Mouse (Mus musculus) limb, embryonic 12.5 days (tissue): Measurements from ENCODE around the gene Zfp473. TPM values are rescaled to one million over a fixed set of nuclear protein-coding genes. Genes with fewer than 3 reads are reported as not detected.
"Not testable (repeated sequence)": the region's sequence is repeated elsewhere in the genome, so short reads cannot be mapped to it uniquely, and the experiment has no call there.

Source experiments
- ATAC-seq: fragments of 200-750 bp; cut with Nextera tagmentation; 2 replicates; pipeline ENCODE4 v1.8.0; 2017; ENCODE audit warnings: low read depth, moderate TSS enrichment; ENCODE audit not compliant: insufficient number of reproducible peaks, insufficient read depth, low FRiP score, low TSS enrichment
- H3K27ac ChIP-seq: fragments of 300-500 bp; sonication (generic); 2 replicates; pipeline ENCODE4 v1.5.1; 2016; ENCODE audit warnings: mild to moderate bottlenecking, moderate library complexity
- H3K27me3 ChIP-seq: fragments of 300-500 bp; sonication (generic); 2 replicates; pipeline ENCODE4 v1.6.1; 2016; ENCODE audit warnings: mild to moderate bottlenecking, moderate library complexity
- H3K36me3 ChIP-seq: fragments of 300-500 bp; sonication (generic); 2 replicates; pipeline ENCODE4 v1.6.1; 2016; ENCODE audit warnings: mild to moderate bottlenecking, moderate library complexity
- H3K4me1 ChIP-seq: fragments of 300-500 bp; sonication (generic); replicated peaks from 2 replicates; pipeline ENCODE4 v1.6.1; 2016
- H3K4me2 ChIP-seq: fragments of 300-500 bp; sonication (generic); 2 replicates; pipeline ENCODE4 v1.6.1; 2016; ENCODE audit warnings: mild to moderate bottlenecking, moderate library complexity
- H3K4me3 ChIP-seq: fragments of 300-500 bp; sonication (generic); replicated peaks from 2 replicates; pipeline ENCODE4 v1.5.1; 2016; ENCODE audit warnings: mild to moderate bottlenecking
- H3K9ac ChIP-seq: fragments of 300-500 bp; sonication (generic); replicated peaks from 2 replicates; pipeline ENCODE4 v1.6.1; 2016; ENCODE audit warnings: mild to moderate bottlenecking, moderate library complexity
- H3K9me3 ChIP-seq: fragments of 300-500 bp; sonication (generic); 2 replicates; pipeline ENCODE4 v1.6.1; 2016; ENCODE audit warnings: mild to moderate bottlenecking, moderate library complexity
- WGBS: fragments of 180-500 bp; shearing (Covaris S2); methylation state at CpG from one replicate; pipeline ENCODE4 v1.1.7; 2016; 5-methylcytosine and 5-hydroxymethylcytosine counted together
- polyA plus RNA-seq: library from polyadenylated mRNA; unstranded; fragments of >200 nt; fragmentation: Nextera tagmentation; extraction: Ambion mirVana; gene quantifications from 2 replicates; pipeline ENCODE4 v1.2.1, GENCODE M21; 2016

The Zfp473 gene
- polyA plus RNA-seq = 2.6 and 3.3 TPM in 2 replicates

- H3K4me3 ChIP-seq, H3K4me2 ChIP-seq, ATAC-seq, H3K9me3 ChIP-seq, H3K9ac ChIP-seq, H3K27ac ChIP-seq, H3K27me3 ChIP-seq: not testable (repeated sequence)
- 76% methylated on average over 1 of the region's 1 CpGs for WGBS
- H3K4me1 ChIP-seq = peaks cover 18% of the 10 kb centered on the region
- peaks cover 40% of the 10 kb centered on the region for H3K36me3 ChIP-seq
Observed at GRCm38 (mm10) chr7:44750950-44751349, at the start of gene Zfp473. Zfp473 (minus strand) TSS chr7:44751050.

DNA sequence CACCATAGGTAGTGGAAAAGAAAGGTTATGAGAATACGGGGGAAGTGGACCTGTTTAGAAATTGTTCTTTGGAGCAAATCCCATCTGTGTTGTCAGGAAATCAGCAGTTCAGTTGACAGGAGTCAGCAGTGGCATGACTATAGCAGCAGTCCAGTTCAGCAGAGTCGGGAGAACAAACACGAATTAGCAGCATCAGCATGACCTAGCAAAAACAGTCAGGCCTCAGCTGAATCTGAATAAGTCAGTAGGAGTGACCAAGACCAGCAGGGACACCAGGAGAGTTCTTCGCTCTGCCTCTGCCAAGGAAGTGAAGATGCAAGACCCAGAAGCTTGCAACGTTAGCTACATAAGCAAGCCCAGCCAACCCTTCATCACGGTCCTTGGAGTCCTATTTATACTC, 41.9 kb upstream of the Zfp473 start:
- Histone ChIP-seq H3K4me1 (no peaks in the 10 kb centered on the region), H3K9ac (no peak overlapping the region), H3K4me2 (no peak overlapping the region), H3K36me3 (no peaks in the 10 kb centered on the region), H3K4me3 (no peak overlapping the region), H3K9me3 (peaks cover 3% of the 10 kb centered on the region; the same call in 1 of the 2 replicates), H3K27me3 (peaks cover 4% of the 10 kb centered on the region; the same call in 1 of the 2 replicates), H3K27ac (no peak overlapping the region)
- WGBS = 76% methylated on average over 6 of the region's 6 CpGs
- ATAC-seq = no peak

- no peak overlapping the region for H3K9ac ChIP-seq
- H3K4me3 ChIP-seq = no peak overlapping the region
- H3K4me2 ChIP-seq = no peak overlapping the region
- no peak overlapping the region for H3K27ac ChIP-seq
- WGBS = 49% methylated on average over 4 of the region's 4 CpGs
- H3K27me3 ChIP-seq = peaks cover 8% of the 10 kb centered on the region; the same call in 1 of the 2 replicates
- no peaks in the 10 kb centered on the region for H3K36me3 ChIP-seq
- H3K4me1 ChIP-seq = no peaks in the 10 kb centered on the region
- 0 out of 2 replicates have a peak, but pooled peaks cover 3% of the 10 kb centered on the region for H3K9me3 ChIP-seq
- no peak for ATAC-seq
Observed at GRCm38 (mm10) chr7:44790066-44790465, 39.2 kb upstream of the Zfp473 start.

GRCm38 (mm10) chr7:44789531-44789930, 38.7 kb upstream of the Zfp473 start:
- H3K4me3 ChIP-seq = no peak overlapping the region
- 69% methylated on average over 3 of the region's 3 CpGs for WGBS
- H3K36me3 ChIP-seq = no peaks in the 10 kb centered on the region
- no peak overlapping the region for H3K27ac ChIP-seq
- no peak for ATAC-seq
- H3K9ac ChIP-seq = no peak overlapping the region
- H3K9me3 ChIP-seq = 0 out of 2 replicates have a peak, but pooled peaks cover 3% of the 10 kb centered on the region
- H3K4me2 ChIP-seq = no peak overlapping the region
- peaks cover 8% of the 10 kb centered on the region; the same call in 1 of the 2 replicates for H3K27me3 ChIP-seq
- H3K4me1 ChIP-seq = no peaks in the 10 kb centered on the region

DNA sequence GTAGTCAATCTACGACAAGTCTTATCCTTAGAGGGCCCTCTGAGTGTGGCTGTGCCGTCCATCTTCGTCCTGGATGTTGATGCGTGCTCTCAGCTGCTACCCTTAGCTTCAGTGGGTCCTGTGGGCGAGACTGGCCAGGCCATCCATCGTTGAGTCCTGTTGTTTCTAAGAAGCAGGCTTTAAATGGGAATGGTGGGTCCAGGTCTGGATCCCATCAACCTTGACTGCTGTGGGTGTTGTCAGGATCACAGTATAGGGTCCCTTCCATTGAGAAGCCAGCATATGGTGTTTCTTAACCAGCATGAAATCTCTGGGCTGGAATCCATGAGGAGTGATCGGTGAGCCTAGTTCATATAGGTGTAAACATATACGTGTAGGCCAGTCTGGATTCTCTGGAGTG, 29.3 kb upstream of the Zfp473 start:
- Histone ChIP-seq H3K9ac (no peak overlapping the region), H3K27ac (no peak overlapping the region), H3K4me1 (no peaks in the 10 kb centered on the region), H3K4me2 (no peak overlapping the region), H3K27me3 (no peaks in the 10 kb centered on the region), H3K4me3 (no peak overlapping the region), H3K9me3 (no peaks in the 10 kb centered on the region), H3K36me3 (peaks cover 32% of the 10 kb centered on the region)
- WGBS = 85% methylated on average over 8 of the region's 8 CpGs
- no peak for ATAC-seq

GRCm38 (mm10) chr7:44776849-44777498, 26.1 kb upstream of the Zfp473 start:
- no peak for ATAC-seq
- H3K27me3 ChIP-seq = no peaks in the 10 kb centered on the region
- no peak overlapping the region for H3K27ac ChIP-seq
- H3K4me1 ChIP-seq = no peaks in the 10 kb centered on the region
- peaks cover 45% of the 10 kb centered on the region for H3K36me3 ChIP-seq
- H3K9me3 ChIP-seq = no peaks in the 10 kb centered on the region
- no peak overlapping the region for H3K4me3 ChIP-seq
- H3K9ac ChIP-seq = no peak overlapping the region
- 87% methylated on average over 9 of the region's 9 CpGs for WGBS
- H3K4me2 ChIP-seq = no peak overlapping the region

- H3K9ac ChIP-seq = no peak overlapping the region
- H3K27me3 ChIP-seq = no peaks in the 10 kb centered on the region
- no peak overlapping the region for H3K4me2 ChIP-seq
- no peak for ATAC-seq
- 89% methylated on average over 8 of the region's 8 CpGs for WGBS
- no peaks in the 10 kb centered on the region for H3K4me1 ChIP-seq
- H3K9me3 ChIP-seq = no peaks in the 10 kb centered on the region
- peaks cover 74% of the 10 kb centered on the region for H3K36me3 ChIP-seq
- no peak overlapping the region for H3K4me3 ChIP-seq
- no peak overlapping the region for H3K27ac ChIP-seq
Observed at GRCm38 (mm10) chr7:44772591-44773204, 21.8 kb upstream of the Zfp473 start.

DNA sequence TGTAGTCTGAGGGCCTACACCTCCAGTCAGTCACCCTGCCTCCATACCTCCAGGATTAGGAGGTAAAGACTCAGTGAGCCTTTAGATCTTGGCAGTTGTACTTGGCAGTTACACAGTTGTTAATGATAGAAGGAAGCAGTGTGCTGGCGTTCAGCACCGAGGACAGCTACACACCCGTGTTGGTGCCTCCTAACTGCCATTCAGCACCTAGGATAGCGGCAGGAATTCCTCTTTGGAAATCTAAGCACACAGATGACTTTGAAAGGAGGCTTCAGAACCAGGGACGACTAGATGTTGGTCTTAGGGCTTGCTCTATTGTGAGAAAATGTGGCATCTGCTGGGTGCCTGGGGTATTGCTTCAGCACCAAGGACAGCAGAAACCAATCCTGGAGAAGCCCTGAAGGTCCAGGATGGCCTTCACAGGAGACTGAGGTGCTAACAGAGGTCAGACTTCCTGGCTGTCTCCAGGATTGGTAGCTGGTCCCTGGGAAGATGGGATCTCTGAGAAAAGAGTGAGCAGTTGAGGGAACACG, 19.3 kb upstream of the Zfp473 start:
- H3K27me3 ChIP-seq = no peaks in the 10 kb centered on the region
- H3K9ac ChIP-seq = no peak overlapping the region
- no peaks in the 10 kb centered on the region for H3K9me3 ChIP-seq
- no peaks in the 10 kb centered on the region for H3K4me1 ChIP-seq
- no peak overlapping the region for H3K27ac ChIP-seq
- no peak for ATAC-seq
- no peak overlapping the region for H3K4me3 ChIP-seq
- peaks cover 76% of the 10 kb centered on the region for H3K36me3 ChIP-seq
- H3K4me2 ChIP-seq = no peak overlapping the region
- WGBS = 11% methylated on average over 6 of the region's 6 CpGs

DNA sequence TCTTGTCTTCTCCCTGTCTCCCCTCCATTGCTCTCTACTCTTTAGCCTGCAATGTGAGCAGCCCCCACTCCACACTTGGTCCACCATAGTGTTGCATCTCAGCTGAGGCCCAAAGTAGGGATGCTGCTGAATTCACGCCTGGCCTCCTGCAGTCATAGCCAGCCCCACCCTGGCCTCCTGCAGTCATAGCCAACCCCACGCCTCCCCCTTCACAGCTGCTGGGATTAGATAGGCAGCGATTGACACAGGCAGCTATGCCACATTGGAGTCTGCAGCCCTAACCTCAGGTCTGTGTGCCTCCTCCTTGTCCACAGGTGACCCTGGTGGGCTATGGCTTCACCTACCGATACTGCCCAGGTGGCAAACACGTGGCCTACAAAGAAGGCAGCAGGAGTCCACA, 17.3 kb upstream of the Zfp473 start:
- WGBS = 86% methylated on average over 5 of the region's 5 CpGs
- Histone ChIP-seq H3K9ac (no peak overlapping the region), H3K9me3 (no peaks in the 10 kb centered on the region), H3K27ac (no peak overlapping the region), H3K27me3 (no peaks in the 10 kb centered on the region), H3K36me3 (peaks cover 88% of the 10 kb centered on the region), H3K4me1 (no peaks in the 10 kb centered on the region), H3K4me2 (no peak overlapping the region), H3K4me3 (no peak overlapping the region)
- no peak for ATAC-seq

DNA sequence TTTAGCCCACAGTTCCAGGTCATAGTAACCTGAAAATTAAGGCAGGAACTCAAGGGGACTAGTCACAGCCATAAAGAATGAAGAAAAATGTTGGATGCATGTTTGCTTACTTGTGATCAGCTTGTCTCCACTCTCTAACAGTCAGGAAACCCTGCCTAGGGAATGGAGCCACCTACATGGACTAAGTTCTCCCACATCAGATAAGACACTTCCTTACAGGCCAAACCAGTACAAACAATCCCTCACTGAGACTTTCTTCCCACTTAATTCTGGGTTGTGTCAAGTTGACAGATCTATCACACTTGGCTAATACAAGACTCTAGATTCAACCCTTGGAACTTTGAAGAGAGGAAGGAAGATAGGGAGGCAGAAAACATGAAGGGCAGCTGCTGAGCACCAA, 9.5 kb upstream of the Zfp473 start:
- no peak overlapping the region for H3K27ac ChIP-seq
- no peak overlapping the region for H3K4me2 ChIP-seq
- H3K4me3 ChIP-seq = no peak overlapping the region
- ATAC-seq = no peak
- H3K27me3 ChIP-seq = no peaks in the 10 kb centered on the region
- H3K9ac ChIP-seq = no peak overlapping the region
- no peaks in the 10 kb centered on the region for H3K4me1 ChIP-seq
- H3K36me3 ChIP-seq = peaks cover 95% of the 10 kb centered on the region
- no peaks in the 10 kb centered on the region for H3K9me3 ChIP-seq

DNA sequence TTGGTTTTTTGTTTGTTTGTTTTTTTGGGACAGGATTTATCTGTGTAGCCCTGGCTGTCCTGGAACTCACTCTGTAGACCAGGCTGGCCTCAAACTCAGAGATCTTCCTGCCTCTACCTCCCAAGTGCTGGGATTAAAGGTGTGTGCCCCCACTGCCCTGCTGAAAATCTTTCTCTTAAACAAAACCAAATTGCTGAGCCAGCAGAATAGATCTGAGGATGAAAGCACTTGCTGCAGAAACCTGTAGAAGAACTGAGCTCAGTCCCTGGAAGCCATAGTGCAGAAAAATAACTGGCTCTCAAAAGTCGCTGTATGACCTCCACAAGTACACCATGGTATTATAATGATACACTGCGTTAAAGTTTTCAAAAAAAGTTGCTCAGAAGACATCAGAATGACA, 6.3 kb upstream of the Zfp473 start:
- ATAC-seq = no peak
- H3K36me3 ChIP-seq = peaks cover 96% of the 10 kb centered on the region
- no peak overlapping the region for H3K4me3 ChIP-seq
- no peaks in the 10 kb centered on the region for H3K27me3 ChIP-seq
- H3K4me1 ChIP-seq = no peaks in the 10 kb centered on the region
- no peak overlapping the region for H3K4me2 ChIP-seq
- WGBS = 77% methylated on average over 2 of the region's 2 CpGs
- no peak overlapping the region for H3K9ac ChIP-seq
- H3K27ac ChIP-seq = no peak overlapping the region
- no peaks in the 10 kb centered on the region for H3K9me3 ChIP-seq
